Mouse (Mus musculus) hindbrain, embryonic 11.5 days (tissue): ENCODE data around the gene Dab2ip. TPM values are rescaled to one million over a fixed set of nuclear protein-coding genes. Genes with fewer than 3 reads are reported as not detected.

ENCODE experiments used
- ATAC-seq: fragments of 200-750 bp; cut with Nextera tagmentation; 2 replicates; pipeline ENCODE4 v1.8.0; 2017; ENCODE audit warnings: mild to moderate bottlenecking, moderate TSS enrichment, moderate library complexity; ENCODE audit not compliant: low FRiP score
- DNase-seq: peaks from one replicate; pipeline ENCODE4 v3.0.0-alpha.2; 2015; ENCODE audit warnings: low spot score
- H3K27ac ChIP-seq: fragments of 300-500 bp; sonication (generic); 2 replicates; pipeline ENCODE4 v1.5.1; 2014; ENCODE audit warnings: mild to moderate bottlenecking, low read depth, low read length
- H3K27me3 ChIP-seq: fragments of 300-500 bp; sonication (generic); 2 replicates; pipeline ENCODE4 v1.6.1; 2014; ENCODE audit warnings: mild to moderate bottlenecking, low read length, moderate library complexity, mixed read lengths; ENCODE audit not compliant: control insufficient read depth, insufficient read depth
- H3K36me3 ChIP-seq: fragments of 300-500 bp; sonication (generic); 2 replicates; pipeline ENCODE4 v1.6.1; 2014; ENCODE audit warnings: mild to moderate bottlenecking, low read length, moderate library complexity, mixed read lengths; ENCODE audit not compliant: control insufficient read depth, insufficient read depth
- H3K4me1 ChIP-seq: fragments of 300-500 bp; sonication (generic); replicated peaks from 2 replicates; pipeline ENCODE4 v1.6.1; 2014; ENCODE audit warnings: low read length, mixed read lengths; ENCODE audit not compliant: control insufficient read depth, insufficient read depth
- H3K4me2 ChIP-seq: fragments of 300-500 bp; sonication (generic); replicated peaks from 2 replicates; pipeline ENCODE4 v1.6.1; 2014; ENCODE audit warnings: mild to moderate bottlenecking, low read depth, low read length
- H3K4me3 ChIP-seq: fragments of 300-500 bp; sonication (generic); 2 replicates; pipeline ENCODE4 v1.5.1; 2014; ENCODE audit warnings: low read depth, low read length
- H3K9ac ChIP-seq: fragments of 300-500 bp; sonication (generic); 2 replicates; pipeline ENCODE4 v1.6.1; 2014; ENCODE audit warnings: low read depth, low read length
- H3K9me3 ChIP-seq: fragments of 300-500 bp; sonication (generic); 2 replicates; pipeline ENCODE4 v1.6.1; 2016; ENCODE audit warnings: low read length; ENCODE audit not compliant: control insufficient read depth
- WGBS: fragments of 180-500 bp; shearing (Covaris S2); extraction: QIAGEN DNeasy Blood & Tissue Kit; methylation state at CpG from one replicate; pipeline ENCODE4 v1.1.7; 2014; 5-methylcytosine and 5-hydroxymethylcytosine counted together
- polyA plus RNA-seq: library from polyadenylated mRNA; unstranded; fragments of >200 nt; fragmentation: Nextera tagmentation; extraction: Ambion mirVana; gene quantifications from 2 replicates; pipeline ENCODE4 v1.2.1, GENCODE M21; 2014

The Dab2ip gene
- polyA plus RNA-seq, 1 experiment from 2014 or later, result 37.8 TPM

DNA sequence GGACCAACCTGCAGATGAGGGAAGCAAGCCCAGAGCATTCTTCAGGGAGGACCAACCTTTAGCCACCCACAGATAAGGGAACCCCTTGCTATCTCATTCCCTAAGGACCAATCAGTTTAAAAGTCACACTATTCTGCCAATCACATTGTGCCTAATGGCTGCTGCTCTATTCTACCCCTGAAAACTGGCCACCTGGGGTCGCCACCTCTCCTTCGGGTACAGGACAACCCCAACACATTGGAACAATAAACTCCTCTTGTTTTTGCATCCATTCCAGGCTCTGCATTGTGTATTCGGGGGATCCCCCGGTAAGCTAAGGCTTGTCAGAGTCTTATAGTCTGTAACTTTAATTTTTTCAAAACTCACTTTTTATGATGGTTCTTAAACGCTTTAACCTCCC, 203.4 kb downstream of the Dab2ip start:
- Histone ChIP-seq H3K4me2 (no peak overlapping the region), H3K4me1 (no peaks in the 10 kb centered on the region), H3K27ac (no peak overlapping the region), H3K9me3 (no peaks in the 10 kb centered on the region), H3K36me3 (no peaks in the 10 kb centered on the region), H3K9ac (no peak overlapping the region), H3K4me3 (no peak overlapping the region), H3K27me3 (no peaks in the 10 kb centered on the region)
- WGBS, result 89% methylated on average over 5 of the region's 5 CpGs
- DNase-seq (no peak), ATAC-seq (no peak)

DNA sequence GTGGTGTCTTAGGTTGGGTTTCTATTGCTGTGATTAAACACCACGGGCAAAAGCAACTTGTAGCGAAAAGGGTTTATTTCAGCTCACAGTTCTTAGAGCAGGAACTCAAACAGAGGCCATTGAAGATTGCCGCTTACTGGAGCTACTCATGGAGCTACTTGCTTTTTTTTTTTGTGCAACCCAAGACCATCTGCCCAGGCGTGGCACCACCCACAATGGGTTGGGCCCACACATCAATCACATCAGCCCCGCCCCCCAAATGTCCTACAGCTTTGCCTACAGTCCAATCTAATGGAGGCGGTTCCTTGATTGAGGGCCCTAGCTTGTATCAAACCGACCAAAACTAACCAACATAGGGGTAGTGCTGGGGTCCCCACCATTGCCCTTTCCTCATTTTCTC, 205.8 kb downstream of the Dab2ip start:
- DNase-seq (no peak), ATAC-seq (no peak)
- Histone ChIP-seq H3K4me3 (no peak overlapping the region), H3K9ac (no peak overlapping the region), H3K4me2 (no peak overlapping the region), H3K27ac (no peak overlapping the region), H3K27me3 (no peaks in the 10 kb centered on the region), H3K9me3 (no peaks in the 10 kb centered on the region), H3K36me3 (no peaks in the 10 kb centered on the region), H3K4me1 (no peaks in the 10 kb centered on the region; the same call in 1 of the 2 replicates)
- WGBS, result 89% methylated on average over 7 of the region's 7 CpGs

DNA sequence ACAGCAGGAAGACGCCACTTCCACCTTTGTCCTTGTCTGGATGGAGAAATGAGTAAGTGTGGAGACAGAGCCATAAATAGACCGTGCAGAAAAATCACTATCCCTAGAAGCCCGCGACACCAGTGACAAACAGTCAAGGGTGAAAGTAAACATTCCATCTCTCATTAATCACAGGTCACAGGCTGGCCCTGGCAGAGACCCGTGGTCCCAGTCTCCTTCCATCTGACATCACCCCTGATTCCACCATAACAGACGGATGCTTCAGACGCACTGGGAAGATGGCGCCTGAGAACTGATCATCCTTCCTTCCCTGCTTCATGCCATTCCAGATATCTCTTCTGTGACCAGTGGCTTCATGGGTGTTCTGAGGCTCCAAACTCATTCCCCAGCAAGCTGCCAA, 206.3 kb downstream of the Dab2ip start:
- Histone ChIP-seq H3K27me3 (no peaks in the 10 kb centered on the region), H3K36me3 (no peaks in the 10 kb centered on the region), H3K4me3 (no peak overlapping the region), H3K4me1 (no peaks in the 10 kb centered on the region; the same call in 1 of the 2 replicates), H3K4me2 (no peak overlapping the region), H3K9ac (no peak overlapping the region), H3K27ac (no peak overlapping the region), H3K9me3 (no peaks in the 10 kb centered on the region)
- ATAC-seq (no peak), DNase-seq (no peak)
- 76% methylated on average over 8 of the region's 8 CpGs for WGBS

DNA sequence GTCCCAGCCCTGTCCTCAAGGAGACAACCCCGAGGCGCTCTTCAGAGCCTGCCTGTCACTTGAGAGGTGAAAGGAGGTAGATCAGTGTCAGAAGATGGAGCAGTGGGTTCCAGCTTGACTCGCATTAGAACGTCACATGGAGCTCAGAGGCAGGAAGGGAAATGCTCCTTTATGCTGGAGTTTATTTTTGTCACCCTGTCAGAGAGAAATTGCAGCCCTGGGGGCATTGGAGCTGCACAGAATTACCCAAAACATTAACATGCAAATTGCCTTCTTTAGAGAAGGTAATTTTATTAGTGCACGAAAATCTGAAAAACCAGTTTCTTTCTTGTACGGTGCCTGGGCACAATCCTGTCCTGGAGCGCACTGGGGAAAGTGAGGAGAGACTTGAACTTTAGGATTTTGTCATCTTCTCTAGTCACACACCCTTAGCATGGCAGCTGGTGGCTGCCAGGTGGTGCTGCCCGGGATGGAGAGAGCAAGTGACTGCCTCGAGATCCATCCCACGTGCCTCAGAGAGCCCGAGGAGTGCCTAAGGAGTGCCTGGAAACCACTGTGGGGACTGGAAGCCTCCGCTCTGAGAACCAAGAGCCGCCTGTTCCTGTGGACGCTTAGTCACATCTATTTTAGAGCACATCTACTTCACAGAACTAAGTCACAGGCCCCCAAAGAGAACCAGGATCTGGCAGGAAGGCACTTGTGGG, 209.9 kb downstream of the Dab2ip start:
- 37% methylated on average over 14 of the region's 14 CpGs for WGBS
- ATAC-seq, result 0 out of 2 replicates have a peak, but pooled peaks have one; percentile 14
- H3K36me3 ChIP-seq, result no peaks in the 10 kb centered on the region

DNA sequence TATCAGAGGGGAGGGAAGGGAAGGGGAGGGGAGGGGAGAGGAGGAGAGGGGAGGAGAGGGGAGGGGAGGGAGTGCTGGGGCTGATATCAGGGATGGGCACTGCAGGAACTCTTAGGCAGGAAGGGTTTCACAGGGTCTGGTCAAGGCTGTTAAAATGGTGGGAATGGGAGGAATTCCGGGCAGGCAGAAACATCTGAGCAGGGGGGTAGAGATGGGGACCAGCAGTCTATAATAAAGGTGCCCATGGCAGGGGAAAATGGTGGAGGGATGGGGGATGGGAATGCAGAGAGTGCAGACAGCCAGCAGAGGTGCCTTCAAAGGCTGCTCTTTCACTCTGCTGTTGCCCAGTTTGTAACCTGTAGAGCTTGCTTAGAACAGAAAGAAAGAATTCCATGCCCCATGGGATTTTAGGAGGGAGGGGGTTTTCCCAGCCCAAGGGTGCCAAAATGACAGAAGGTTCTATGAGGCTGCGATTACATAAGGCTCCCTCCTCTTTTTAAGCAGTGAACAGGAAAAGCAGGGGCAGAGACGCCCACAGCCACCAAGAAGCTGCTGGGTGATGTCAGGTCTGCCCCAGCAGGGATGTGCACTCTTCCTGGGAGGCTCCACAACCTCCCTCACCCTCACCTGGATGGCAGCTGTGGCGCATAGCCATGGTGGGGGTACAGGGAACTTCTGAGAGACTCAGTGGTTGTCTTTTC, 210.6 kb downstream of the Dab2ip start:
- no peak for ATAC-seq
- WGBS, result 42% methylated on average over 4 of the region's 4 CpGs
- no peaks in the 10 kb centered on the region for H3K27me3 ChIP-seq

More for the DNA sequence above, 209.9 kb downstream of the Dab2ip start:
- Histone ChIP-seq H3K4me2 (no peak overlapping the region), H3K9me3 (no peaks in the 10 kb centered on the region), H3K9ac (no peak overlapping the region), H3K27ac (no peak overlapping the region), H3K4me1 (no peaks in the 10 kb centered on the region; the same call in 1 of the 2 replicates), H3K27me3 (no peaks in the 10 kb centered on the region), H3K4me3 (no peak overlapping the region)
- no peak for DNase-seq

DNA sequence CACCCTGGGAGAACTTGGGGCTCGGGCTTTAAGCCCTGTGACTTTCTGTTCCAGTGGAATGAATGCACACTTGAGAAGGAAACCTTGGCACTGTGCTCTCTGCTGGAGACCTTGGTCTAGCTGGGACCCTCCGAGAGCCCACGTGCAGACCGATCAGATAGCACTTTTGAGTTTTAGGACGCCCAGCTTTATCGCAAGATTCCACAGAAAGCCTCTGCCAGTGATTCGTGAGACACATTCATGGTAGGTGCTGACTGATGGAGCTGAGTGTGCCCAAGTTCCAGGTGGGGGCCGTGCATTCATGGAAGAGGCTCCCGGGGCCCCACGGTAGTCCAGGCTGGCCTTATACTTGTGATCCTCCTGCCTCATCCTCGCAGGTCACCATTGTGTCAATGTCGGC, 211.3 kb downstream of the Dab2ip start:
- H3K9ac ChIP-seq, result no peak overlapping the region
- no peaks in the 10 kb centered on the region for H3K27me3 ChIP-seq
- no peaks in the 10 kb centered on the region; the same call in 1 of the 2 replicates for H3K4me1 ChIP-seq
- no peak overlapping the region for H3K4me3 ChIP-seq
- H3K36me3 ChIP-seq, result no peaks in the 10 kb centered on the region
- no peaks in the 10 kb centered on the region for H3K9me3 ChIP-seq
- no peak overlapping the region for H3K4me2 ChIP-seq
- no peak for DNase-seq
- 82% methylated on average over 12 of the region's 12 CpGs for WGBS
- no peak for ATAC-seq
- H3K27ac ChIP-seq, result no peak overlapping the region

More for the DNA sequence above, 210.6 kb downstream of the Dab2ip start:
- Histone ChIP-seq H3K36me3 (no peaks in the 10 kb centered on the region), H3K4me1 (no peaks in the 10 kb centered on the region; the same call in 1 of the 2 replicates), H3K9ac (no peak overlapping the region), H3K9me3 (no peaks in the 10 kb centered on the region), H3K4me2 (no peak overlapping the region), H3K4me3 (no peak overlapping the region), H3K27ac (no peak overlapping the region)
- no peak for DNase-seq

DNA sequence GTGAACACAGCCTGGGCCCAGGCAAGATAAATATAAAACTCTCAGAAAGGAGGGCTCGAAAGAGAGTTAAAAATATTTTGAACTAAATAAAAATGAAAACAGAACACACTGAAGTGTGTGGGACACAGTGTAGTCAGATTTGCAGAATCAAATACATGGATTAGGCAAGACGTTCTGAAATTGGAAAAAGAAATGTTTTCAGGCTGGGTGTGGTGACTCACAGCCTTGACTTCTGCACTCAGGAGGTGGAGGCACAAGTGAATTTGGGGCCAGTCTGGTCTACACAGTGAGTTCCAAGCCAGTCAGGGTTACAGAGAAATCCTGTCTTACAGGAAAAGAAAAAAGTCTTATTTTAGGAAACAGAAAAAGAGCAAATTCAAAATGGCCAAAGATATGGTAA, 212.5 kb downstream of the Dab2ip start:
- H3K27ac ChIP-seq, result no peak overlapping the region
- H3K4me1 ChIP-seq, result no peaks in the 10 kb centered on the region; the same call in 1 of the 2 replicates
- no peak overlapping the region for H3K9ac ChIP-seq
- 93% methylated on average over 2 of the region's 2 CpGs for WGBS
- H3K9me3 ChIP-seq, result no peaks in the 10 kb centered on the region
- H3K27me3 ChIP-seq, result no peaks in the 10 kb centered on the region
- ATAC-seq, result no peak
- no peak overlapping the region for H3K4me2 ChIP-seq
- no peaks in the 10 kb centered on the region for H3K36me3 ChIP-seq
- no peak for DNase-seq
- no peak overlapping the region for H3K4me3 ChIP-seq

DNA sequence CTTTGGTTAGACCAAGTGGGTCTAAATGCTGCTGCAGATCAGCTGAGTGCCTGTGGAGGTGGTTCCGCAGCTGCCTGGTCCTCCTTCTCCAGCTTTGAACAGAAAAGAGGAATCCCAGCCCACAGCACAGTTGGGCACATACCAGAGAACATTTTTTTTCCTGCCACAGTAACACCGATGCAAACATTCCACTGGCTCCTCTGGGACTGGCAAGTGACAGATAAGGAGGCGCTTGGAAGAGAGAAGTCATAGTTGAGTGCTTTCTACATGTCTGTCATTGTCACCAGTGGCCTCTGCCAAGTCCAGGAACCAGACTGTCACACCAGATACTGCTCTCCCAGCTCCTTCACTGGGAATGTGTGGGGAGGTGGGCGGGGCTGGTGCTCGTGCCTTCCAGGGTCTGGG, 217.6 kb downstream of the Dab2ip start:
- H3K27ac ChIP-seq, result no peak overlapping the region
- no peak overlapping the region for H3K9ac ChIP-seq
- ATAC-seq (no peak), DNase-seq (no peak)
- WGBS, result 51% methylated on average over 5 of the region's 5 CpGs
- no peak overlapping the region for H3K4me2 ChIP-seq
- H3K9me3 ChIP-seq, result no peaks in the 10 kb centered on the region
- no peaks in the 10 kb centered on the region for H3K36me3 ChIP-seq
- H3K4me3 ChIP-seq, result no peak overlapping the region
- H3K4me1 ChIP-seq, result no peaks in the 10 kb centered on the region
- no peaks in the 10 kb centered on the region for H3K27me3 ChIP-seq

DNA sequence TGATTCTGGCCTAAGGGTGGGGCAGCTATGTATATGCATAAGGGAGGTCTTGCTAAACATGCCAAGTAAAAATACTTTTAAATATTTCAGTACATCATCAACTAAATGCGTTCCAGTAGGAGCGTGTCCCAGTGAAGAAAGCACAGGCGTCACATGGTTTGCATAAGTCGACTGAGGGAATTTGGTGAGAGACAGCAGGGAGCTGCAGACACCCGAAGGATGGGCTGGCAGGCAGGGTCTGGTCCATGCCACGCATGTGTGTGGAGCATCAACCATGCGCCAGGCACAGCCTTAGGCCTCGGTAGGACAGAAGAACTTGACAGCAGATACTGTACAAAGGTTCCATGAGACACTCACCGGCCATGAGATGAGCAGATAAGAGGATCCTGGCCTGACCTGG, 218.9 kb downstream of the Dab2ip start:
- no peaks in the 10 kb centered on the region for H3K9me3 ChIP-seq
- H3K36me3 ChIP-seq, result no peaks in the 10 kb centered on the region
- H3K4me2 ChIP-seq, result no peak overlapping the region
- H3K27me3 ChIP-seq, result no peaks in the 10 kb centered on the region
- H3K9ac ChIP-seq, result no peak overlapping the region
- no peaks in the 10 kb centered on the region for H3K4me1 ChIP-seq
- no peak overlapping the region for H3K4me3 ChIP-seq
- no peak overlapping the region for H3K27ac ChIP-seq
- 89% methylated on average over 9 of the region's 9 CpGs for WGBS
- DNase-seq, result no peak
- no peak for ATAC-seq
